Comparison of ENCODE assay signal across 23 mouse cellular contexts in the genomic region with DNA sequence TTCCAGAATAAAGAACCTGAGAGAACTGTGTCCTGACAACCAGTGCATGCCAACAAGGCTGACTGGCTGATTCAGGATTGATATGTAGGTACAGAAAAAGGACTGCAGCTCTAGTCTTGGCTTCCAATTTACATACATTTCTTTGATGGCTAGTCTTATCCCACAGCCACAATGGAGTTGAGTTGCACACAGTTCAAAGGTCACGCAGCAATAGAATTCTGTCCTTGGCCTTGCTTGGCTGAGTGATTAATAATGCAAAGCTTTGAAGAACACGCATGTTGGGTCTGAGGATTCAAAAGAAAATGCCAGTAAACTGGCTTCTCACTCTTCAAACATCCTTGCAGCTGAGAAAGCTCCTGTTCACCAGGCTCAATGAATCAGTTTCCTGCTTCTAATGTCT.
DNase-seq lines count a peak whose midpoint lies in the region; ATAC-seq lines count a peak whose summit lies in the region.
"Had no signal": no experiment of that assay in that cellular context is flagged by ENCODE, and none has a peak within 500 bp of the region (broad histone marks: within the 10 kb centered on the region; RNA-seq: fewer than 3 reads in every experiment).

No protein-coding gene starts in this region.

- no peaks in the 10 kb centered on the region for H3K36me3 ChIP-seq in forebrain, embryonic 12.5 days (replicated peaks)
- no peaks in the 10 kb centered on the region for H3K36me3 ChIP-seq in forebrain, embryonic 14.5 days (ENCODE audit: control insufficient read depth, insufficient read depth, low read length)
- no peaks in the 10 kb centered on the region for H3K36me3 ChIP-seq in midbrain, embryonic 12.5 days
- H3K36me3 ChIP-seq in midbrain, embryonic 16.5 days (ENCODE audit: control insufficient read depth, insufficient read depth, low read length) = no peaks in the 10 kb centered on the region
- H3K36me3 ChIP-seq: hindbrain, embryonic 15.5 days; intestine, embryonic 15.5 days had no signal

- H3K9ac ChIP-seq in forebrain, embryonic 12.5 days = no peak overlapping the region
- H3K9ac ChIP-seq in forebrain, embryonic 14.5 days (ENCODE audit: low read length) = no peak overlapping the region
- H3K9ac ChIP-seq in midbrain, embryonic 12.5 days (replicated peaks) = no peak overlapping the region
- H3K9ac ChIP-seq in midbrain, embryonic 16.5 days (ENCODE audit: low read depth, low read length) = no peak overlapping the region
- H3K9ac ChIP-seq: forebrain, embryonic 13.5 days; forebrain, postnatal 0 days; hindbrain, embryonic 15.5 days; intestine, embryonic 15.5 days had no signal

- no peak overlapping the region for H3K27ac ChIP-seq in forebrain, embryonic 12.5 days
- no peak overlapping the region for H3K27ac ChIP-seq in forebrain, embryonic 14.5 days (ENCODE audit: low read depth, low read length)
- no peak overlapping the region for H3K27ac ChIP-seq in midbrain, embryonic 12.5 days (replicated peaks)
- no peak overlapping the region for H3K27ac ChIP-seq in midbrain, embryonic 16.5 days (ENCODE audit: low read length)
- H3K27ac ChIP-seq: forebrain, embryonic 13.5 days; gastrocnemius, adult 2 months; hindbrain, embryonic 15.5 days; intestine, embryonic 15.5 days had no signal

- H3K4me3 ChIP-seq in forebrain, embryonic 12.5 days (replicated peaks) = no peak overlapping the region
- H3K4me3 ChIP-seq in forebrain, embryonic 14.5 days (ENCODE audit: low read depth, low read length) = no peak overlapping the region
- no peak overlapping the region for H3K4me3 ChIP-seq in midbrain, embryonic 12.5 days
- no peak overlapping the region for H3K4me3 ChIP-seq in midbrain, embryonic 16.5 days (ENCODE audit: low read depth, low read length)
- H3K4me3 ChIP-seq: forebrain, embryonic 13.5 days; gastrocnemius, adult 2 months; hindbrain, embryonic 15.5 days; intestine, embryonic 15.5 days had no signal

- DNase-seq in adrenal gland, adult 2 months = peak; percentile 17
- DNase-seq in adrenal gland, postnatal 10 days = no peak
- no peak for DNase-seq in forebrain, embryonic 14.5 days (ENCODE audit: low spot score)
- peak; percentile 1 for DNase-seq in kidney, postnatal 14 days
- no peak for DNase-seq in kidney, postnatal 4 days
- DNase-seq: adrenal gland, postnatal 25 days; cerebellum, adult 11-12 months; cerebellum, adult 8-10 months; cerebellum, postnatal 10 days; cerebellum, postnatal 36 days; forebrain, postnatal 0 days; gastrocnemius, adult 2 months; gastrocnemius, postnatal 14 days; heart, adult 11 months; kidney, adult 11 months had no signal

- peaks cover 7% of the 10 kb centered on the region; the same call in 1 of the 2 replicates for H3K4me1 ChIP-seq in forebrain, embryonic 12.5 days
- no peaks in the 10 kb centered on the region for H3K4me1 ChIP-seq in forebrain, embryonic 14.5 days (ENCODE audit: control insufficient read depth, insufficient read depth, low read length)
- peaks cover 5% of the 10 kb centered on the region; the same call in 1 of the 2 replicates for H3K4me1 ChIP-seq in midbrain, embryonic 12.5 days
- no peaks in the 10 kb centered on the region for H3K4me1 ChIP-seq in midbrain, embryonic 16.5 days (ENCODE audit: control insufficient read depth, insufficient read depth, low read length)
- H3K4me1 ChIP-seq: forebrain, embryonic 13.5 days; hindbrain, embryonic 15.5 days; intestine, embryonic 15.5 days had no signal

- no peaks in the 10 kb centered on the region for H3K27me3 ChIP-seq in forebrain, embryonic 12.5 days
- no peaks in the 10 kb centered on the region for H3K27me3 ChIP-seq in forebrain, embryonic 14.5 days (replicated peaks; ENCODE audit: control insufficient read depth, insufficient read depth, low read length)
- H3K27me3 ChIP-seq in midbrain, embryonic 12.5 days = no peaks in the 10 kb centered on the region
- no peaks in the 10 kb centered on the region for H3K27me3 ChIP-seq in midbrain, embryonic 16.5 days (ENCODE audit: control insufficient read depth, insufficient read depth, low read depth, low read length)
- H3K27me3 ChIP-seq: forebrain, embryonic 13.5 days; hindbrain, embryonic 15.5 days; intestine, embryonic 15.5 days; Patski had no signal

- no peaks in the 10 kb centered on the region for H3K9me3 ChIP-seq in forebrain, embryonic 12.5 days
- H3K9me3 ChIP-seq in forebrain, embryonic 14.5 days (replicated peaks; ENCODE audit: control insufficient read depth, low read length) = no peaks in the 10 kb centered on the region
- no peaks in the 10 kb centered on the region for H3K9me3 ChIP-seq in midbrain, embryonic 12.5 days
- H3K9me3 ChIP-seq in midbrain, embryonic 16.5 days (replicated peaks; ENCODE audit: control insufficient read depth, low read length, poor library complexity, severe bottlenecking) = no peaks in the 10 kb centered on the region
- H3K9me3 ChIP-seq: forebrain, embryonic 13.5 days; hindbrain, embryonic 15.5 days; intestine, embryonic 15.5 days had no signal

- WGBS in forebrain, embryonic 12.5 days = 64% methylated on average over 2 of the region's 2 CpGs
- WGBS in forebrain, embryonic 14.5 days = 69% methylated on average over 2 of the region's 2 CpGs
- WGBS in midbrain, embryonic 12.5 days = 27% methylated on average over 2 of the region's 2 CpGs
- WGBS in midbrain, embryonic 16.5 days = 30% methylated on average over 2 of the region's 2 CpGs

- 0 out of 2 replicates have a peak, but pooled peaks have one; percentile 27 for ATAC-seq in forebrain, embryonic 12.5 days (ENCODE audit: low FRiP score)
- ATAC-seq in forebrain, embryonic 14.5 days = no peak
- ATAC-seq in midbrain, embryonic 12.5 days (ENCODE audit: low FRiP score, low read depth) = 0 out of 2 replicates have a peak, but pooled peaks have one; percentile 47
- ATAC-seq in midbrain, embryonic 16.5 days = no peak
- ATAC-seq: forebrain, embryonic 13.5 days; forebrain, postnatal 0 days; intestine, embryonic 15.5 days; Patski had no signal

- H3K4me2 ChIP-seq in forebrain, embryonic 12.5 days = no peak overlapping the region
- no peak overlapping the region for H3K4me2 ChIP-seq in forebrain, embryonic 14.5 days (ENCODE audit: low read length)
- no peak overlapping the region for H3K4me2 ChIP-seq in midbrain, embryonic 12.5 days (replicated peaks)
- H3K4me2 ChIP-seq in midbrain, embryonic 16.5 days (ENCODE audit: low read length) = no peak overlapping the region
- H3K4me2 ChIP-seq: forebrain, embryonic 13.5 days; heart, embryonic 11.5 days; hindbrain, embryonic 15.5 days; intestine, embryonic 15.5 days had no signal

Comparison
In these comparisons a context has a peak if more than half of its experiments do, and no peak if none do; other contexts are left out.
1. DNase-seq: peak in adrenal gland, adult 2 months (single experiment) and kidney, postnatal 14 days (single experiment); none in adrenal gland, postnatal 10 days (single experiment), forebrain, embryonic 14.5 days (single experiment) and kidney, postnatal 4 days (0 of 2).
2. ATAC-seq: peak in forebrain, embryonic 12.5 days (single experiment) and midbrain, embryonic 12.5 days (single experiment); none in forebrain, embryonic 14.5 days (single experiment) and midbrain, embryonic 16.5 days (single experiment).